Mouse (Mus musculus) E14TG2a.4 (cell line): ENCODE results near the gene Hmg20a.

Source experiments
- CTCF ChIP-seq: conservative IDR thresholded peaks from 2 replicates; pipeline ENCODE4 v1.5.1; 2014; ENCODE audit warnings: low read length
- NANOG ChIP-seq: IDR thresholded peaks from 2 replicates; pipeline ENCODE4 v1.6.1; 2014; ENCODE audit warnings: borderline replicate concordance, low read length, mixed read lengths

DNA sequence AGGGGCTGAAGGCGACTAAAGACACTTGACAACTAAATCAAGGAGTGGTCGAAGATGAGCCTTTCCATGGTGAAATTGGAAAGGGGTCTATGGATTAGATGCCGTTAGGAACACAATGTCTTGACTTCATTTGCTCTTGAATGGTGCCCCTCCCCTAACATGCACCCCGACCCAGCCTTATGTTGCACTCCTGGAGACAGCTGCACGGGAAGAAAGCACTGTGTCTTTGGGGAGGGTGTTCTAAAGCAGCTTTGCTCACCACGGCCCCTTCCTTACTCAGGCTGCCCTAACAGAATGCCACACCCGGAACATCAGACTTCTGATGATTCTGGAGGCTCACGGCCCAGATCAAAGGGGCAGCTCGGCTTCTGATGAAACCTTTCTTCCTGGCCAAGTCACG, 103.9 kb downstream of the Hmg20a start:
- TF ChIP-seq CTCF, result no peak
- TF ChIP-seq NANOG, result no peak
